Mouse (Mus musculus) frontal cortex, postnatal 14 days (tissue): Measurements from ENCODE around the gene Blmh.

Source experiments
- DNase-seq, 2 experiments: peaks; one replicate each; pipeline ENCODE4 v3.0.0; 2022; ENCODE audit warnings: low spot score in 2 of 2

Blmh gene

DNA sequence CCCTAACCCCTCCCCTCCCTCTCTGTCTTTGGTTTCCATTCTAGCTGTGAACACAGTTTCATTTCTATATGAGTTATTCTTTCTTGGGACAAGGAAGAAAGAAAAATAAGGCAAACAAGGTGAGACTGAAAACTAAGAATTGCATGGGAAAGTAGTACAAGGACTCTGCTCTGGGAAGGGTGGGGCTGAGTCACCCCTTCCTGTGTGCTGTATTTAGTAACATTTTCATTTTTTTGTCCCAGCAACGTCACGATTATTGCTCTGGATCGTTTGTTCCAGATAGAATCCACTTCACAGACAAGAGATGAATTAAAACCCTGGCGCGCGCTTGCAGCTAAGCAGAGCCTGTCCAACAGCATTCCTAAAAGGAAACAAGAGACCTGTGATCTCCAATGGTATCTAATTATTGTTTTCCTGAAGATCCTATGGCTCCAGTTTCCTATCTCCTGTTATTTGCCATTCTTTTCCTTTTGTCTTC, at the start of gene Blmh:
TSS of gene Blmh (plus strand) at position 51 of the 478 bp plus-strand sequence.
- no peak for DNase-seq

- no peak for DNase-seq
These were observed 44.8 kb upstream of the Blmh start for GRCm38 (mm10) chr11:76879816-76880215.

- DNase-seq, result no peak
These were observed 40.2 kb upstream of the Blmh start for GRCm38 (mm10) chr11:76884451-76884850.

DNA sequence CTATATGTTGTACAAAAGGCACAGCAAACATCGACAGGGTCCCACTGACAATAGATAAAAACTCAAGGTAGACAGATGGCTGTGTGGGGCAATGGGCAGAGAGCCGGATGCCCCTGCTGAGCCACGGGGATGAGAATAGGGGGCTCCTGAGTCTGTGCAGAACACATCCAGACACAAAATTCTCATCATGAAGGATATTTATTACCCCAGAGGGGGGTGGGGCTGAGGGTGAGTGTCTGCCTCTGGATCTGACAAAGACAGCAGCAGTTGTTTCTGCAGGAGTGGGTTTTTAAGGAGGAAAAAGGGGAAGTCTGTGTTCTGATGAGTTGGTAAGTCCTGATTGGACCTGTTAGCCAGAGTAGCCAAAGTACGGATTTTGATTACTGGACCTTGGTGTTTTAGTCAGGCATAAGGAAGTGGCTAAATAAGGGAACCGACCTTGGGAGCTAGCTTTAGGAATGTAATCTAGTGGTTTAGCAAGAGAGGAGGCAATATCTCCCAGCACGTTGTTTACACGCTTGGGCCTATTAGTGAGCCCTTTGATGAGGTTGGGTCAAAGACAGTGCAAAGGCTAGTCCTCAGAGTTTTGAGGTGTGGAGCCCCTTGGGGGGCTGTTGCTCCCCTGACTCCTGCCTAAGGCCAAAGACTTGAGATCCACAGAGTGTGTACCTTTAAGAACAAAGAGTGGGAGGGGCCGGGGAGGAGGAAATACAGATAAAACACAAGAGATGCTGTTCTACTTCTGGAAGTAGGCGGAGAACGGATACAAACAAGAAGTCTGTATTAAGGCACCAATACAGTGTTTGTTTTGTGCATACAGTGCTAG, 35.1 kb upstream of the Blmh start:
- DNase-seq, result no peak

DNA sequence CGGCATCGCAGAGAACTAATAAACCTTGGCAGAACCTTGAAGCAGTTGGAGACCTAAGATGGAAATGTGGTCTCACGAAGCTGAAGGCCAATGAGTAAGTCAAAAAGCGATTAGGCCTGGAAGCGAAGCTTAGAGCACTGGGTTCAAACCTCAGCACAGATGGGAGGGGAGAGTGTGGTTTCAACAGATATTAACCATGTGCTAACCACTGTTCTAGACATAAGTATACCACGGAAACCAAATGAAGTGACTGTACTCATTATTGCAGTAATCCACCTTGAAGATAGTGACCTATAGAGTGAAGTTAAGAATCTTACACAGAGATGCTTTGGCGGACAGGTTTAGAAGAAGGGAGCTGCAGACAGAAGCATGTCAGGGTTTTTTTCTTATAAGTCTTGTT, 33.4 kb upstream of the Blmh start:
- DNase-seq, result no peak

GRCm38 (mm10) chr11:76891738-76892349, 32.8 kb upstream of the Blmh start:
- DNase-seq, result no peak

DNA sequence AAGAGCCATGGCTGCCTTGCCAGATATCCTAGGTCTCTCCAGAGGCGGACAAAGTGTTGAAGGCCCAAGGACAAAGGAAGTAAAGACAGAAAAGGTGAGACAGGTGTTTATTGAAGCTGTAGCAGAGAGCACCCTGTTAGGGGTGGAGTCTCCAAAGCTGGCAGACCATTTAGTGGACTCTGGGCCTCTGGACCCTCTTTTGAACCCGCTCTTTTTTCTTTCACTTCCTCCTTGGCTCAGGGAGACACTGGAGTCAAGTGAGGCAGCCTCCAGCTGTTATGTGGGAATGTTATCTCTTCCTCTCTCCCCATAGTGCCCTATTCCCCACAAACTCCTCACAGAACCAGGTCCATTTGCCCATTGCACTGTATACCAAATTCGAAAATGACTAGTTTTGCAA, 31.6 kb upstream of the Blmh start:
- no peak for DNase-seq

DNA sequence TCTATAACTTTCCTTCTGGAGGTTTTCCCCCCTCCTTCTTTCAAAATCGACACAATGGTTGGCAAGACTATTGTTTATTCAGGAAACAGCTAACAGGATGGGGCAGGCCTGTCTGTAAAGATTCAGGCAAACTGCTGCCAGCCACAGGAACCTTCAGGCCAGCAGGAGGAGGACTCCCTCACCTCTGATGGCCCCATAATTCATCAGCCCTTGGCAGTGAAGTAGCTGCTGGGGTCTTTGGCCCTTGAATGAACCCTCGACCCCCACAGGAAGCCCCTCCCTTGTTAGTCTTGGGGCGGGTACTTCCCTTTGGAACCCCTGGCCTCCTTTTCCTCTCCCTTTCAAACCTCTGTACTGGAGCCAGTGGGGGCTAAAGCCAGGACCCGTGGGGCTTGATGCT, 31.0 kb upstream of the Blmh start:
- no peak for DNase-seq

- no peak for DNase-seq
These were observed 30.4 kb upstream of the Blmh start for GRCm38 (mm10) chr11:76894240-76894639.

DNA sequence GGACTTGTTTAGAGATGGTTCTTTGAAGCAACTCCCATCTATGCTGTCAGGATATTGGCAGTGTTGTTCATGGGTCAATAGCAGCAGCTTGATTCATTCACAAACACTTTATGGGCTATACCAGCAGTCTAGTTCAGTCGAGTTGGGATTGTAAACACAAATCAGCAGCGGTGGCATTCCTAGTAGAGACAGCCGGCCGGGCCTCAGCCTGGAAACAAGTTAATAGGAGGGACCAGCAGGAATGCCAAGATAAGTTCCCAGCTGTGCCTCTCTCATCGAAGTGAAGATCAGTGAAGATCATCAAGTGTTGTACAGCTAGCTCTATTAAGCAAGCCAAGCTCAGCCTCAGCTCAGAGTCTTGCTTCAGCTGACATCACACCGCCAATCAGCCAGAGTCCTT, 28.2 kb upstream of the Blmh start:
- no peak for DNase-seq

DNA sequence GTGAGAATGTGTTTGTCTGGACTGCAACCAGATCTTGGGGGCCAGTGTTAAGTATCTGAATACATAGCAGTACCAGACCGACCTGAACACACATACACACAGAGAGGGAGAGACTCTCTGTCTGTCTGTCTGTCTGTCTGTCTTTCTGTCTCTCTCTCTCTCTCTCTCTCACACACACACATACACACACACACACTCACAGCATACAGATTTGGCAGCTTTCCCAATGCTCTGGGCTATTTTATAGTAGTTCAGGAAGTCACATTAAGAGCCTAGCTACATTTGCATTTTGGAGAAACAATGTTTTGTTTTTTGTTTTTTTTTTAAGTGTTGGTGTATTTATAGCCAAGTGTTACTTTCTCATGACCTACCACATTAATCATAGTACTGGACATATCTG, 27.5 kb upstream of the Blmh start:
- DNase-seq, result no peak

GRCm38 (mm10) chr11:76897871-76898270, 26.7 kb upstream of the Blmh start:
- no peak for DNase-seq

GRCm38 (mm10) chr11:76898751-76899150, 25.9 kb upstream of the Blmh start:
- no peak for DNase-seq

DNA sequence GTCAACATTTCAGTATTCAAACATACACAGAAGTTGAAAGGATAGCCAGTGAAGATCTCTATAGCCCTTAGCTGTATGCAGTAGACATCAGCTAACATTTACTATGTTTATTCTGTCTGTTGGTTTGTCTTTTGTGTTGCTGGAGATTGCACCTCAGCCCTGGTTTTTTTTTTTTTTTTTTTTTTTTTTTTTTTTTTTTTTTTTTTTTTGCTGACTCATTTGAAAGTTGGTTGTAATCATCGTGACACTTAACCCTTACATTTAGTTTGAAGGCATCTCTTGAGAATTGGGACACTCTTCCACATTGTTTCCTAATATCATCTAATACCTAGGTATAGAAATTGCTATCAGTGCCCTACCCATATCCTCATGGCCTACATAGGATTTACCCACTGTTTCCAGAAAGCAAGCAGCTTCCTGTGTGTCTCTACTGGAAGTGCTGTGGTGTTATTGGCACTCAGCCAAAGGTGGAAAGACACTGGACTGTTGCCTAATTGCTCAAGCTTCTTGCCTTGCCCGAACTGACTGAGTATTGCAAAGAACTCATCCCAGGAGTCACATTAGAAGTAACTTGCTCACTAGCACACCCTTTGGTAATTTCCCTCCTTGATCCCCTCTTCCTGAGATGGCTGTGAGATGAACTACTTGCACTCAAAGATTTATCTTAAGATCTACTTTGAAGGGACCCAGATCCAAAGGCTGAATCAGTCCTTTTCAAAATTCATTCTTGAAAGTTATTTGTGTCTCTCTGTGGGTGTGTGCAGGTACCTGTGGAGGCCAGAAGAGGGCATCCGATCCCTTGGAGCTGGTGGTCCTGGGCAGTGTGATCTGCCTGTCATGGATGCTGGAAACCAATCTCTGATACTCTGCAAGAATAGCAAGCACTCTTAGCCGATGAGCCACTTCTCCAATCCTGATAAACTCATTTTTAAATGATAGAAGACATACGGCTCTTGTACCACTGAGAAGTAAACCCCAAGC, 24.6 kb upstream of the Blmh start:
- no peak for DNase-seq

DNA sequence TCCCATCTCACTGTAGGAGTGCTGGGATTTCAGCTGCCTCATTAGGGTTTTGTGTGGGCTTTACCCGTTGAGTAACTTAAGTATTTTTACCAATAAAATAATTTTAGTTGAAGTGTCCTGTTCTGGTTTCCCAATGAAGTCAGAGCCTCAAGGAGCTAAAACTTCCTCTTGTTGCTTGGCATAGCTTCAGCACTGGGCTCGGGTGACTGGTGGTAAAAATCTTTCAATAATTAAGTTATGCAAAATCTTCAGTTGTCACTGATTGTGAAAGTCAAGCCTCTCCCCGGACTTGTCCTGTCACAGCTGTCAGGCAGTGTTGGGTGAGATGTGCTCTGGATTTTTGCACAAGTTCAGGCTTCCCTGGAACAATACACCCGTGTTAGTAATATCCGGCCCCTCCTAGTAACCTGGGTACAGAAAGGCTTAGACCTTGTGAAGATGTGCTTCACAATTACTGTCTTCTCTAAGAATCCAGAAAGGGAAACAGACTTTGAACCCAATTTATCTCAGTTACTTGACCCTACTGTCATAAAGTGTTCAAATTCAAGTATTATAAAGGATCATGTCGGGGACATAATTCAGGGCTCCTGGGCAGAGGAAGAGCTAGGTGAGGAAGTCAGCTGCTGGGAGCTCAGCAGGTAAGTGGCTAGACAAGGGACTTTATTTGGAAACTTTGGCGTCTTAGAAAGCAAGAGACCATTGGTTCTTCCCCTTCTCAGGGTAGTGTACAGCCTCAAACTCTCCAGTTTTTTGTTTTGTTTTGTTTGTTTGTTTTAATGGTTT, 22.8 kb upstream of the Blmh start, which contains the start of gene Tmigd1:
TSS of gene Tmigd1 (plus strand) at position 581 of the 783 bp plus-strand sequence.
- DNase-seq, result no peak

GRCm38 (mm10) chr11:76904340-76904739, 20.3 kb upstream of the Blmh start:
- no peak for DNase-seq

DNA sequence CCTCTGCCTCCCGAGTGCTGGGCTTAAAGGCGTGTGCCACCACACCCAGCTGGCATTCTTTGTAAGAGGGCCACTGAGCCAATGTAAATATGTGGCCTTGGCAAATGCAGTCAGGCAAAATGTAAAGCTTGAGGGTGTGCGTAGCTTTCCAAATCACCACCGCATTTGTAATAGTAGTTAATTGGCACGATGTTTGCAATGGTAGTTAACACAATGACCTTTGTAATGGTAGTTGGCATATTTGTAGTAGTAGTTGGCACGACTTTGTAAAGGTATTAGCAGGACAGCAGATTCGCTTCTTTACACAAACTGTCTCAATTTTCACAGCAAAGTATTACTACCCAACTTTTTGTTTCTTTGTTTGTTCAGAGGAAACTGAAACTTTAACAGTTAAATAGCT, 16.0 kb upstream of the Blmh start:
- no peak for DNase-seq

DNA sequence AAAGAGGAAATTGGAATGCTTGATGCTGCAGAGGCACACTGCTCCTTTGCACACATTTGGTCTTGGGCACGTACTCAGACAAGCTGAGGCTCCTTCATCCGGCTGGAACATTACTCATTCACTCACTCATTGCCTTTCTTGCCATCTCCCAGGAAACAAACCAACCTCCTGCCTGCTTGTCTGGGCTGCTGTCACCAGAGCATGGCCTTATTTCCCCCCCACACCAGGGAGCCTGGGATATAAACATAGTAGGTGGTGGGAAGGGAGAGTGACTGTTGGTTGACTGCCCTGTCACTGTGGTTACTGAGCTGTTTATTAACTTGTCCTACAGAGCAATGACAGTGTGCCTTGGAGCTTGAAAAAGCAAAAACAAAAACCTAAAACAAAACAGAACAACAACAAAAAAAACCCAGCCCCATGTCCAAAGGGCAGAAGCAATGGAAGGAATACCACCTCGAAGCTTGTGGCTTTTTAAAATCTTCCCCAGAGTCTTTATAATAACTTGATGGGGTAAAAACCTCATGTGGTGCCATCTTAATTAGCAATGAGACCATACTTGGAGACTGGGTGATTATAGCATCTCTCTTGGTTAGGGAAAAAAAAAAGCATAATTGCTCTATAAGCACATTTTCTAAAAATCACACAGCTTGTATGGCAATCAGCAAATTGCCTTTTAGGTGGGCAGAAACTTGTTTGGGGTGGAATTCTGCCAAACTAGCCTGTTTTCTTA, 13.1 kb upstream of the Blmh start:
- DNase-seq, result no peak

- peak; percentile 19 to 23 for DNase-seq
These were observed 12.6 kb upstream of the Blmh start for GRCm38 (mm10) chr11:76912055-76912395.

- DNase-seq, result no peak
These were observed 10.2 kb upstream of the Blmh start for GRCm38 (mm10) chr11:76914366-76914765.
